Mouse (Mus musculus): ENCODE measurements around the gene Olfr478. TPM values are rescaled to one million over a fixed set of nuclear protein-coding genes. Genes with fewer than 3 reads are reported as not detected.
"Not testable (repeated sequence)": the region's sequence is repeated elsewhere in the genome, so short reads cannot be mapped to it uniquely, and the experiment has no call there.

The Olfr478 gene
- polyA plus RNA-seq (2012; rRNA removed) = not detected in 2 replicates

DNA sequence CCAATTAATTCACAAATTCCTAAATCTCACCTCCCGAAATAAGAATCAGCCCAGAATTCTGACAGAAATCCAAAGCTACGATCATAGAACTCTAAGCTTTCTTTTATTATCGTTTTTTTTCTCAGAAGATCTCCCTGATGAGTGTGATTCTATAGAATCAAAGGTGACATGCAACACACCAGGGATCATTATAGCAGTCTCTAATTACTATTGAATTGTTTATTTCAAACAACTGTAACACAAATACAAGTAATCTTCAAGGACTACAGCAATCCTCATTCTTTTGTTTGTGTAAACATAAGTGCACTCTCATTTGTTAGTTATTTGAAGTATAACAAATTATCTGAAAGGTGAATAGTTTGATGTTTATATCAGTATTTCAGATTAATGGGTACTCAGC, at the start of gene Olfr478:
Olfr478 (minus strand) TSS at position 101 of the 400 bp plus-strand sequence.
- H3K27ac ChIP-seq (ENCODE audit: control insufficient read depth, insufficient read depth, low read depth, low read length) = no peak within 1 kb of the TSS
- no peaks in the 10 kb centered on the region for H3K36me3 ChIP-seq (ENCODE audit: control insufficient read depth, insufficient read depth, low read length)
- H3K4me3 ChIP-seq (ENCODE audit: control insufficient read depth, low read depth, low read length) = no peak within 1 kb of the TSS
- H3K27me3 ChIP-seq (ENCODE audit: control insufficient read depth, insufficient read depth, low read length) = no peaks in the 10 kb centered on the region
- TF ChIP-seq POLR2A (IDR thresholded peaks at IDR 0.05; ENCODE audit: control insufficient read depth, low read depth, low read length) = no peak
- no peak for TF ChIP-seq CTCF (IDR thresholded peaks at IDR 0.05; ENCODE audit: control insufficient read depth, insufficient read depth, insufficient replicate concordance, low read depth, low read length)
- H3K4me1 ChIP-seq (ENCODE audit: control insufficient read depth, insufficient read depth, low read length) = no peaks in the 10 kb centered on the region

DNA sequence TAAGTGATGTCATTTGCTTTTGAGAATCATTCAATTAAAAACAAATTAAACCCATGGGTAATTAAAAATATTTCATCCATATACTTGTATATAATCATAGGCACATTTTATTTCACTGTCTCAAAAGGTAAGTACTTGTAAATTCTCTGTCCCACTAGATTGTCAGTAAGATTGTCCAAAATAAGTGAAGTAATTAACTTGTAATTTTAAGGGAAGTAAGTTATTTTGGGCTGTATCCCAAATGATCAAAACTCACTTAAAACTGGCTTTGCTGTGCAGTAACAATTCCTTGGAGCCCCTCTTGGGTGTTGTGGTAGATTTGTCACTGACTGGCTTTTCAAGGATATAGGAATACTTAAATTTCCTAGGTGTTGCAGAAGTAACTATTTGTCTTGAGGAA, 45.8 kb upstream of the Olfr478 start, which contains the start of gene Olfr481:
Olfr481 (plus strand) TSS at position 301 of the 400 bp plus-strand sequence.
- no peak within 1 kb of the TSS for H3K27ac ChIP-seq (ENCODE audit: control insufficient read depth, insufficient read depth, low read depth, low read length)
- no peaks in the 10 kb centered on the region for H3K27me3 ChIP-seq (ENCODE audit: control insufficient read depth, insufficient read depth, low read length)
- H3K36me3 ChIP-seq (ENCODE audit: control insufficient read depth, insufficient read depth, low read length) = no peaks in the 10 kb centered on the region
- H3K4me1 ChIP-seq (ENCODE audit: control insufficient read depth, insufficient read depth, low read length) = no peaks in the 10 kb centered on the region
- H3K4me3 ChIP-seq (ENCODE audit: control insufficient read depth, low read depth, low read length) = no peak within 1 kb of the TSS
- TF ChIP-seq POLR2A (IDR thresholded peaks at IDR 0.05; ENCODE audit: control insufficient read depth, low read depth, low read length) (no peak), CTCF (IDR thresholded peaks at IDR 0.05; ENCODE audit: control insufficient read depth, insufficient read depth, insufficient replicate concordance, low read depth, low read length) (no peak)

- no peaks in the 10 kb centered on the region for H3K36me3 ChIP-seq (ENCODE audit: control insufficient read depth, insufficient read depth, low read length)
- no peak within 1 kb of the TSS for H3K4me3 ChIP-seq (ENCODE audit: control insufficient read depth, low read depth, low read length)
- no peaks in the 10 kb centered on the region for H3K27me3 ChIP-seq (ENCODE audit: control insufficient read depth, insufficient read depth, low read length)
- H3K4me1 ChIP-seq (ENCODE audit: control insufficient read depth, insufficient read depth, low read length) = no peaks in the 10 kb centered on the region
- H3K27ac ChIP-seq (ENCODE audit: control insufficient read depth, insufficient read depth, low read depth, low read length) = no peak within 1 kb of the TSS
- TF ChIP-seq CTCF (IDR thresholded peaks at IDR 0.05; ENCODE audit: control insufficient read depth, insufficient read depth, insufficient replicate concordance, low read depth, low read length) (no peak), POLR2A (IDR thresholded peaks at IDR 0.05; ENCODE audit: control insufficient read depth, low read depth, low read length) (no peak)
Observed at GRCm38 (mm10) chr7:108067246-108067645, 33.5 kb upstream of the Olfr478 start, which contains the start of gene Olfr480. TSS of gene Olfr480 (minus strand) at chr7:108067346.

- Histone ChIP-seq H3K27me3 (ENCODE audit: control insufficient read depth, insufficient read depth, low read length) (no peaks in the 10 kb centered on the region), H3K36me3 (ENCODE audit: control insufficient read depth, insufficient read depth, low read length) (no peaks in the 10 kb centered on the region)
- TF ChIP-seq CTCF (IDR thresholded peaks at IDR 0.05; ENCODE audit: control insufficient read depth, insufficient read depth, insufficient replicate concordance, low read depth, low read length) (no peak), POLR2A (IDR thresholded peaks at IDR 0.05; ENCODE audit: control insufficient read depth, low read depth, low read length) (no peak)
Observed at GRCm38 (mm10) chr7:108050393-108050792, 16.6 kb upstream of the Olfr478 start, which contains the start of gene Olfr479. TSS of gene Olfr479 (plus strand) at chr7:108050693.

GRCm38 (mm10) chr7:108014256-108014655, 19.5 kb downstream of the Olfr478 start:
- H3K36me3 ChIP-seq (ENCODE audit: control insufficient read depth, insufficient read depth, low read length); H3K27me3 ChIP-seq (ENCODE audit: control insufficient read depth, insufficient read depth, low read length); H3K27ac ChIP-seq (ENCODE audit: control insufficient read depth, insufficient read depth, low read depth, low read length); H3K4me1 ChIP-seq (ENCODE audit: control insufficient read depth, insufficient read depth, low read length); H3K4me3 ChIP-seq (ENCODE audit: control insufficient read depth, low read depth, low read length): not testable (repeated sequence)

More at GRCm38 (mm10) chr7:108050393-108050792, 16.6 kb upstream of the Olfr478 start, which contains the start of gene Olfr479:
- H3K4me1 ChIP-seq (ENCODE audit: control insufficient read depth, insufficient read depth, low read length) = no peaks in the 10 kb centered on the region
- H3K27ac ChIP-seq (ENCODE audit: control insufficient read depth, insufficient read depth, low read depth, low read length) = no peak within 1 kb of the TSS
- no peak within 1 kb of the TSS for H3K4me3 ChIP-seq (ENCODE audit: control insufficient read depth, low read depth, low read length)

DNA sequence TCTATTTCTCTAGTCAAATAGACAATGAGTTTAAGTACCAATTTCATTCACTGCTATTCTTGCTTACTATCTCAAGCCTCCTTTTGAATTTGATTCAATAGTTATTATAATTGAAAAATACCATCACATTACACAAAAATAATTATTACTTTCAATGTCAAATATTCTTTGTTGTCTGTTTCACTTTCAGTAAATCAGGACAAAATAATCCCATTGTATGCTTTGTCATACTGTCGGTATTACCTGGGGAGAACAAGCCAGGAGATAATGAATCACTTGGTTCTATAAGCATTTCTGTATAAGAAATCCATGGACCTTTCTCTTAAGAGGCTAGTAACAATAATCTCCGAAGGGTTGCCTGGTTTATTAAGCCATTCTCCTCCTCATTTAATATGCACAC, 47.4 kb downstream of the Olfr478 start, which contains the start of gene Olfr477:
Olfr477 (plus strand) TSS at position 301 of the 400 bp plus-strand sequence.
- Histone ChIP-seq H3K27me3 (ENCODE audit: control insufficient read depth, insufficient read depth, low read length) (no peaks in the 10 kb centered on the region), H3K36me3 (ENCODE audit: control insufficient read depth, insufficient read depth, low read length) (no peaks in the 10 kb centered on the region), H3K4me3 (ENCODE audit: control insufficient read depth, low read depth, low read length) (no peak within 1 kb of the TSS), H3K27ac (ENCODE audit: control insufficient read depth, insufficient read depth, low read depth, low read length) (no peak within 1 kb of the TSS), H3K4me1 (ENCODE audit: control insufficient read depth, insufficient read depth, low read length) (no peaks in the 10 kb centered on the region)
- TF ChIP-seq CTCF (IDR thresholded peaks at IDR 0.05; ENCODE audit: control insufficient read depth, insufficient read depth, insufficient replicate concordance, low read depth, low read length) (no peak), POLR2A (IDR thresholded peaks at IDR 0.05; ENCODE audit: control insufficient read depth, low read depth, low read length) (no peak)

Other genes starting within 250 kb of the Olfr478 start
- not detected in 2 replicates for gene Ovch2, start 232.8 kb downstream of the Olfr478 start, polyA plus RNA-seq (2012; rRNA removed)
- not detected in 2 replicates for gene Olfr467, start 221.7 kb downstream of the Olfr478 start, polyA plus RNA-seq (2012; rRNA removed)
- not detected in 2 replicates for gene Olfr469, start 208.4 kb downstream of the Olfr478 start, polyA plus RNA-seq (2012; rRNA removed)
- gene Olfr470, start 186.5 kb downstream of the Olfr478 start, polyA plus RNA-seq (2012; rRNA removed) = not detected in 2 replicates
- gene Olfr472, start 136.1 kb downstream of the Olfr478 start, polyA plus RNA-seq (2012; rRNA removed) = 0.01 TPM in 1 of 2 replicates, not detected in the other
- not detected in 2 replicates for gene Olfr473, start 103.5 kb downstream of the Olfr478 start, polyA plus RNA-seq (2012; rRNA removed)
- not detected in 2 replicates for gene Olfr474, start 79.3 kb downstream of the Olfr478 start, polyA plus RNA-seq (2012; rRNA removed)
- not detected in 2 replicates for gene Olfr476, start 69.2 kb downstream of the Olfr478 start, polyA plus RNA-seq (2012; rRNA removed)
- gene Olfr477, start 47.3 kb downstream of the Olfr478 start, polyA plus RNA-seq (2012; rRNA removed) = not detected in 2 replicates
- gene Olfr479, start 16.7 kb upstream of the Olfr478 start, polyA plus RNA-seq (2012; rRNA removed) = not detected in 2 replicates
- not detected in 2 replicates for gene Olfr480, start 33.4 kb upstream of the Olfr478 start, polyA plus RNA-seq (2012; rRNA removed)
- gene Olfr481, start 45.9 kb upstream of the Olfr478 start, polyA plus RNA-seq (2012; rRNA removed) = not detected in 2 replicates
- gene Olfr482, start 63.6 kb upstream of the Olfr478 start, polyA plus RNA-seq (2012; rRNA removed) = not detected in 2 replicates
- gene Olfr483, start 66.9 kb upstream of the Olfr478 start, polyA plus RNA-seq (2012; rRNA removed) = not detected in 2 replicates
- not detected in 2 replicates for gene Olfr484, start 93.5 kb upstream of the Olfr478 start, polyA plus RNA-seq (2012; rRNA removed)
- not detected in 2 replicates for gene Olfr485, start 125.9 kb upstream of the Olfr478 start, polyA plus RNA-seq (2012; rRNA removed)
- not detected in 2 replicates for gene Olfr486, start 138.8 kb upstream of the Olfr478 start, polyA plus RNA-seq (2012; rRNA removed)
- gene Olfr487, start 180.6 kb upstream of the Olfr478 start, polyA plus RNA-seq (2012; rRNA removed) = not detected in 2 replicates
- gene Olfr488, start 224.4 kb upstream of the Olfr478 start, polyA plus RNA-seq (2012; rRNA removed) = not detected in 2 replicates